In the genomic region with DNA sequence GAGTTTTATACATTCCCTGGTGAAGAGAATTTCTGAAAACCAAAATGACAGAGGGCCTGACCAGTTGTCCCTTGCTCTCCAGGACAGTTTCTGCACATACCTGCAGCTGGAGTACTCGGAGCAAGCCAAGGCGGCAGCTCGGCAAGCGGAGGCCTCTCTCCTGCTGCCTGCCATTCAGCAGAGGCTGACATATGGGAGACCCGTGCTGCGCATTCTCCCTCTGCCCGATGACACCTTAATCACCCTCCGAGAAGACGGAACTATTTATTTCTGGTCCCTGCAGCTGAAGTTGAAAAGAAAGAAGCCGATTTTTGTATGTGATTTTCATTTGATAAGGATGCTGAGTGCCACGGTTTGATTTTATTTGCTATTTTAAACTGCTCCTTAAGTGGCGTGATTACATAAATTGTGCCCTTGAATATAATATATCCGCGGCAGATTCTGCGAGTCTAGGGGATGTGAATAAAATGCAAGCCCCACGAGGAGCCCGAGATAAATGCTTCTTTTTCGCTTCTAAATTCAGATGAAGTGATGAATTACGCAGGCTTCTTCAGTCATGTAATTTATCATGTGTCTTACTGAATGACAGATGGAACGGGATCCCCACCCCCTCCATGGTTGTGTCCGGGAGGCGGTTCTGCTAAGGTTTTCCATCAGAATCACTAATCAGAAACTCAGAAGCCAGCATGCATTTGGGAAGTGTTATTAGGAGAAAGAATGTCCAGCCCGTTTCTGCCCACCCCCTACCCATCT, we compare ENCODE assay signal across 18 mouse cellular contexts. TPM values are rescaled to one million over a fixed set of nuclear protein-coding genes. Genes with fewer than 3 reads are reported as not detected.
DNase-seq lines count a peak whose midpoint lies in the region; ATAC-seq lines count a peak whose summit lies in the region.
"Had no signal": no experiment of that assay in that cellular context is flagged by ENCODE, and none has a peak within 500 bp of the region (broad histone marks: within the 10 kb centered on the region; RNA-seq: fewer than 3 reads in every experiment).

No protein-coding gene starts in this region.

- H3K9me3 ChIP-seq in neural tube, embryonic 14.5 days (ENCODE audit: control insufficient read depth, low read length): no peaks in the 10 kb centered on the region
- H3K9me3 ChIP-seq: intestine, embryonic 15.5 days had no signal

- H3K27ac ChIP-seq in neural tube, embryonic 14.5 days (ENCODE audit: low read depth, low read length): peak overlapping the region; percentile 66
- H3K27ac ChIP-seq: gastrocnemius, adult 2 months; heart, embryonic 13.5 days; intestine, embryonic 15.5 days had no signal

- no peak for ATAC-seq in neural tube, embryonic 14.5 days (ENCODE audit: low read depth)
- ATAC-seq: intestine, embryonic 15.5 days; lung, postnatal 0 days had no signal

- H3K27me3 ChIP-seq in neural tube, embryonic 14.5 days (ENCODE audit: control insufficient read depth, insufficient read depth, low read length): no peaks in the 10 kb centered on the region
- H3K27me3 ChIP-seq: heart, embryonic 13.5 days; intestine, embryonic 15.5 days had no signal

- H3K9ac ChIP-seq in neural tube, embryonic 14.5 days (replicated peaks; ENCODE audit: low read depth, low read length): 0 out of 2 replicates have a peak overlapping the region, but pooled peaks have one; percentile 11
- H3K9ac ChIP-seq: heart, embryonic 13.5 days; intestine, embryonic 15.5 days had no signal

- peaks cover 10% of the 10 kb centered on the region; the same call in 1 of the 2 replicates for H3K4me1 ChIP-seq in neural tube, embryonic 14.5 days (ENCODE audit: control insufficient read depth, insufficient read depth, low read length)
- H3K4me1 ChIP-seq: intestine, embryonic 15.5 days had no signal

- H3K4me2 ChIP-seq in neural tube, embryonic 14.5 days (ENCODE audit: low read depth, low read length): peak overlapping the region; percentile 0; the same call in 1 of the 2 replicates
- H3K4me2 ChIP-seq: heart, embryonic 13.5 days; intestine, embryonic 15.5 days; liver, embryonic 11.5 days had no signal

- no peaks in the 10 kb centered on the region for H3K36me3 ChIP-seq in neural tube, embryonic 14.5 days (ENCODE audit: control insufficient read depth, insufficient read depth, low read length)
- H3K36me3 ChIP-seq: heart, embryonic 13.5 days; intestine, embryonic 15.5 days had no signal

- 35% methylated on average over 23 of the region's 23 CpGs for WGBS in neural tube, embryonic 14.5 days

- DNase-seq in cerebellum, postnatal 14 days: peak; percentile 59 to 74
- no peak for DNase-seq in cerebellum, postnatal 4 days (ENCODE audit: low spot score in 2 of 2)
- DNase-seq in right cerebral cortex, postnatal 10 days (ENCODE audit: low spot score in 2 of 2): peak; percentile 74 to 79
- no peak for DNase-seq in right cerebral cortex, postnatal 36 days (ENCODE audit: low spot score in 2 of 2)
- DNase-seq in layer of hippocampus, adult 8-10 months (ENCODE audit: low spot score in 2 of 2): peak; percentile 58 to 65
- DNase-seq in kidney, postnatal 36 days: no peak
- no peak for DNase-seq in testis, postnatal 10 days (ENCODE audit: low spot score)
- DNase-seq: adrenal gland, postnatal 36 days; cerebellum, adult 8-10 months; gastrocnemius, adult 2 months; right cerebral cortex, adult 18-20 months; thymus, postnatal 14 days had no signal

- H3K4me3 ChIP-seq in neural tube, embryonic 14.5 days (ENCODE audit: low read depth, low read length): no peak overlapping the region
- H3K4me3 ChIP-seq: gastrocnemius, adult 2 months; heart, embryonic 13.5 days; intestine, embryonic 15.5 days; myocyte had no signal

RNA-seq across cellular contexts. Expression of a gene that starts 24.9 kb away (rescaled TPM):
- under 1 TPM; 0.18 to 0.90 (median 0.44) TPM for total RNA-seq in layer of hippocampus, adult 8-10 months (2022)
- 0.25 and 0.50 TPM in 2 replicates for polyA plus RNA-seq in neural tube, embryonic 14.5 days (2014; fragmentation: Nextera tagmentation; extraction: Ambion mirVana)
- total RNA-seq: adrenal gland, postnatal 36 days had no signal
- polyA plus RNA-seq: heart, embryonic 13.5 days; intestine, embryonic 15.5 days; liver, embryonic 11.5 days had no signal

Comparison
In these comparisons a context has a peak if more than half of its experiments do, and no peak if none do; other contexts are left out.
1. DNase-seq: peak in cerebellum, postnatal 14 days (2 of 2), right cerebral cortex, postnatal 10 days (2 of 2) and layer of hippocampus, adult 8-10 months (2 of 2); none in cerebellum, postnatal 4 days (0 of 2), right cerebral cortex, postnatal 36 days (0 of 2), kidney, postnatal 36 days (0 of 2) and testis, postnatal 10 days (single experiment).